Mouse (Mus musculus): ENCODE measurements around the gene Osm. TPM values are rescaled to one million over a fixed set of nuclear protein-coding genes. Genes with fewer than 3 reads are reported as not detected.

Gene Osm
- polyA plus RNA-seq, 1 experiment from 2014 or later = 1.3 TPM

- peak overlapping the region; percentile 29; the same call in 1 of the 2 replicates for H3K27ac ChIP-seq (ENCODE audit: low read depth)
- no peak for TF ChIP-seq CTCF (IDR thresholded peaks at IDR 0.05; ENCODE audit: low read depth)
- no peak for TF ChIP-seq EP300 (IDR thresholded peaks at IDR 0.05; ENCODE audit: low read depth)
- 0 out of 2 replicates have a peak, but pooled peaks cover 7% of the 10 kb centered on the region for H3K27me3 ChIP-seq (ENCODE audit: insufficient read depth, low read length)
- no peak overlapping the region for H3K4me2 ChIP-seq (ENCODE audit: low read depth, low read length)
- H3K9me3 ChIP-seq (ENCODE audit: low read length) = no peaks in the 10 kb centered on the region
- DNase-seq (no peak), ATAC-seq (no peak)
- peaks cover 40% of the 10 kb centered on the region for H3K4me1 ChIP-seq (ENCODE audit: insufficient read depth)
- no peaks in the 10 kb centered on the region for H3K36me3 ChIP-seq (replicated peaks; ENCODE audit: insufficient read depth, low read length)
- H3K4me3 ChIP-seq (ENCODE audit: low read depth, low read length) = no peak overlapping the region
- no peak overlapping the region for H3K9ac ChIP-seq (replicated peaks)
- 63% methylated on average over 17 of the region's 17 CpGs for WGBS (ENCODE audit: insufficient replicate concordance)
Observed at GRCm38 (mm10) chr11:4222046-4222950, 13.9 kb upstream of the Osm start.

DNA sequence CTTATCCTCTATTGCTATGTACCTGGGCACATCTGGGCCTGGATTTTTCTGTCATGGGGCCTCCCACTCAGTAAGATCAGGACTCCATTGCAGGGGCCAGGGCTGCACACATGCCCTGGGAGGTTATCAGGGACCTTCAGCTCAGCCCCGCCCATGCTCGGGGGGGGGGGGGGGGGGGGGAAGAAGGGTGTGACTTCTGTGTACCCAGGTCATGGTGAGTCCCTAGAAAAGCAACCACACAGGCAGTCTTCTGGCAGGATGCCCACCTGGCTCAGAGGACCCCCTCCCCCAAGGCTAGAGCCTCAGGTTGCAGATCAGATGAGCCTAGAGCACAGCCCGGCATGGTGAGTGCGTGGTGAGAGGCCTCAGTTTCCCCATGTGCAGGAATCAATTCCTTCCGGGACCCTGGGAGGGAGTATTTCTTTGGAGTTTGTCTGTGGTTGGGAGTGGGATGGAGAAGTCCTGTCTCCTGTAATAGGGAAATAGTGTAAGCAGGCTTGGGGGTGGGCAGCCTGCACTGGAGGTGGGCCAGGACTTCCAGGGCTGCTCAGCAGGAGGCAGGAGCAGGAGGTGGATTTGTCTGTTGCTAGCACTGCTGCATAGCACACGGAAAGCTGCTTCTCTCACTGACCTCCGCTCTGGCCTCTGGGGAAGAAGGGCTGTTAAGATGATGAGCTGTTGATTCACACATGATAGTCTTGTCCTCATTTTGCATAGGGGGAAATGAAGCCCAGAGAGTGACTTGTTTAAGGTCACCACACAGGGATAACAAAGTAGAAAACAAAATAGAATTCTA, 12.6 kb upstream of the Osm start:
- Histone ChIP-seq H3K4me3 (ENCODE audit: low read depth, low read length) (peak overlapping the region; percentile 56), H3K4me1 (ENCODE audit: insufficient read depth) (peaks cover 43% of the 10 kb centered on the region), H3K9me3 (ENCODE audit: low read length) (no peaks in the 10 kb centered on the region), H3K9ac (replicated peaks) (peak overlapping the region; percentile 67), H3K27ac (ENCODE audit: low read depth) (peak overlapping the region; percentile 75), H3K4me2 (ENCODE audit: low read depth, low read length) (peak overlapping the region; percentile 68), H3K27me3 (ENCODE audit: insufficient read depth, low read length) (0 out of 2 replicates have a peak, but pooled peaks cover 7% of the 10 kb centered on the region), H3K36me3 (replicated peaks; ENCODE audit: insufficient read depth, low read length) (no peaks in the 10 kb centered on the region)
- DNase-seq = peak; percentile 89
- peak; percentile 84 for ATAC-seq
- TF ChIP-seq CTCF (IDR thresholded peaks at IDR 0.05; ENCODE audit: low read depth) (no peak), EP300 (IDR thresholded peaks at IDR 0.05; ENCODE audit: low read depth) (peak; percentile 82)
- 47% methylated on average over 5 of the region's 7 CpGs for WGBS (ENCODE audit: insufficient replicate concordance)

- ATAC-seq (peak; percentile 13; the same call in 1 of the 2 replicates), DNase-seq (no peak)
- Histone ChIP-seq H3K9ac (replicated peaks) (peak overlapping the region; percentile 67), H3K9me3 (ENCODE audit: low read length) (no peaks in the 10 kb centered on the region), H3K4me2 (ENCODE audit: low read depth, low read length) (peak overlapping the region; percentile 68), H3K27me3 (ENCODE audit: insufficient read depth, low read length) (0 out of 2 replicates have a peak, but pooled peaks cover 2% of the 10 kb centered on the region), H3K4me1 (ENCODE audit: insufficient read depth) (peaks cover 44% of the 10 kb centered on the region), H3K36me3 (replicated peaks; ENCODE audit: insufficient read depth, low read length) (no peaks in the 10 kb centered on the region), H3K27ac (ENCODE audit: low read depth) (peak overlapping the region; percentile 75), H3K4me3 (ENCODE audit: low read depth, low read length) (peak overlapping the region; percentile 56)
- 38% methylated on average over 2 of the region's 2 CpGs for WGBS (ENCODE audit: insufficient replicate concordance)
- TF ChIP-seq CTCF (IDR thresholded peaks at IDR 0.05; ENCODE audit: low read depth) (no peak), EP300 (IDR thresholded peaks at IDR 0.05; ENCODE audit: low read depth) (no peak)
Observed at GRCm38 (mm10) chr11:4224223-4224622, 12.0 kb upstream of the Osm start.

- no peak for TF ChIP-seq CTCF (IDR thresholded peaks at IDR 0.05; ENCODE audit: low read depth)
- 0 out of 2 replicates have a peak, but pooled peaks have one; percentile 37 for TF ChIP-seq EP300 (IDR thresholded peaks at IDR 0.05; ENCODE audit: low read depth)
- Histone ChIP-seq H3K27ac (ENCODE audit: low read depth) (peak overlapping the region; percentile 16; the same call in 1 of the 2 replicates), H3K9me3 (ENCODE audit: low read length) (no peaks in the 10 kb centered on the region), H3K4me3 (ENCODE audit: low read depth, low read length) (no peak overlapping the region), H3K27me3 (ENCODE audit: insufficient read depth, low read length) (no peaks in the 10 kb centered on the region), H3K4me2 (ENCODE audit: low read depth, low read length) (peak overlapping the region; percentile 36), H3K36me3 (replicated peaks; ENCODE audit: insufficient read depth, low read length) (no peaks in the 10 kb centered on the region), H3K9ac (replicated peaks) (no peak overlapping the region), H3K4me1 (ENCODE audit: insufficient read depth) (peaks cover 48% of the 10 kb centered on the region)
- WGBS (ENCODE audit: insufficient replicate concordance) = 66% methylated on average over 5 of the region's 5 CpGs
- ATAC-seq (peak; percentile 29), DNase-seq (no peak)
Observed at GRCm38 (mm10) chr11:4226569-4227325, 9.5 kb upstream of the Osm start.

- WGBS (ENCODE audit: insufficient replicate concordance) = 70% methylated on average over 8 of the region's 8 CpGs
- DNase-seq = no peak
- peaks cover 37% of the 10 kb centered on the region for H3K4me1 ChIP-seq (ENCODE audit: insufficient read depth)
Observed at GRCm38 (mm10) chr11:4228463-4228862, 7.8 kb upstream of the Osm start.

More at GRCm38 (mm10) chr11:4228463-4228862, 7.8 kb upstream of the Osm start:
- TF ChIP-seq CTCF (IDR thresholded peaks at IDR 0.05; ENCODE audit: low read depth) = no peak
- Histone ChIP-seq H3K36me3 (replicated peaks; ENCODE audit: insufficient read depth, low read length) (no peaks in the 10 kb centered on the region), H3K27ac (ENCODE audit: low read depth) (no peak overlapping the region), H3K4me2 (ENCODE audit: low read depth, low read length) (no peak overlapping the region), H3K9me3 (ENCODE audit: low read length) (no peaks in the 10 kb centered on the region), H3K9ac (replicated peaks) (no peak overlapping the region), H3K27me3 (ENCODE audit: insufficient read depth, low read length) (no peaks in the 10 kb centered on the region), H3K4me3 (ENCODE audit: low read depth, low read length) (no peak overlapping the region)
- ATAC-seq = no peak
